Mouse (Mus musculus) heart, embryonic 13.5 days (tissue): ENCODE results near the gene Cyp4f18. TPM values are rescaled to one million over a fixed set of nuclear protein-coding genes. Genes with fewer than 3 reads are reported as not detected.
"Not testable (repeated sequence)": the region's sequence is repeated elsewhere in the genome, so short reads cannot be mapped to it uniquely, and the experiment has no call there.

Experiments
- ATAC-seq: fragments of 200-750 bp; cut with Nextera tagmentation; 2 replicates; pipeline ENCODE4 v1.8.0; 2017; ENCODE audit warnings: moderate TSS enrichment; ENCODE audit not compliant: insufficient number of reproducible peaks, low FRiP score, low TSS enrichment; ENCODE audit errors: extremely low read depth
- H3K27ac ChIP-seq: fragments of 300-500 bp; sonication (generic); replicated peaks from 2 replicates; pipeline ENCODE4 v1.5.1; 2015; ENCODE audit warnings: moderate library complexity, mild to moderate bottlenecking, inconsistent platforms
- H3K27me3 ChIP-seq: fragments of 300-500 bp; sonication (generic); replicated peaks from 2 replicates; pipeline ENCODE4 v1.6.1; 2015; ENCODE audit warnings: mild to moderate bottlenecking, inconsistent platforms
- H3K36me3 ChIP-seq: fragments of 300-500 bp; sonication (generic); 2 replicates; pipeline ENCODE4 v1.6.1; 2015; ENCODE audit warnings: mild to moderate bottlenecking, inconsistent platforms
- H3K4me1 ChIP-seq: fragments of 300-500 bp; sonication (generic); 2 replicates; pipeline ENCODE4 v1.6.1; 2015; ENCODE audit warnings: inconsistent platforms
- H3K4me2 ChIP-seq: fragments of 300-500 bp; sonication (generic); 2 replicates; pipeline ENCODE4 v1.6.1; 2015; ENCODE audit warnings: inconsistent platforms, mild to moderate bottlenecking, moderate library complexity
- H3K4me3 ChIP-seq: fragments of 300-500 bp; sonication (generic); 2 replicates; pipeline ENCODE4 v1.5.1; 2015; ENCODE audit warnings: moderate library complexity, mild to moderate bottlenecking, inconsistent platforms
- H3K9ac ChIP-seq: fragments of 300-500 bp; sonication (generic); 2 replicates; pipeline ENCODE4 v1.6.1; 2015; ENCODE audit warnings: inconsistent platforms, mild to moderate bottlenecking, moderate library complexity
- H3K9me3 ChIP-seq: fragments of 300-500 bp; sonication (generic); 2 replicates; pipeline ENCODE4 v1.6.1; 2016; ENCODE audit warnings: inconsistent platforms
- WGBS: fragments of 180-500 bp; shearing (Covaris S2); methylation state at CpG from one replicate; pipeline ENCODE4 v1.1.7; 2015; ENCODE audit warnings: mixed read lengths; 5-methylcytosine and 5-hydroxymethylcytosine counted together
- polyA plus RNA-seq: library from polyadenylated mRNA; unstranded; fragments of >200 nt; fragmentation: Nextera tagmentation; extraction: Ambion mirVana; gene quantifications from 2 replicates; pipeline ENCODE4 v1.2.1, GENCODE M21; 2015

The Cyp4f18 gene
- polyA plus RNA-seq, result 0.60 TPM in 2 replicates

DNA sequence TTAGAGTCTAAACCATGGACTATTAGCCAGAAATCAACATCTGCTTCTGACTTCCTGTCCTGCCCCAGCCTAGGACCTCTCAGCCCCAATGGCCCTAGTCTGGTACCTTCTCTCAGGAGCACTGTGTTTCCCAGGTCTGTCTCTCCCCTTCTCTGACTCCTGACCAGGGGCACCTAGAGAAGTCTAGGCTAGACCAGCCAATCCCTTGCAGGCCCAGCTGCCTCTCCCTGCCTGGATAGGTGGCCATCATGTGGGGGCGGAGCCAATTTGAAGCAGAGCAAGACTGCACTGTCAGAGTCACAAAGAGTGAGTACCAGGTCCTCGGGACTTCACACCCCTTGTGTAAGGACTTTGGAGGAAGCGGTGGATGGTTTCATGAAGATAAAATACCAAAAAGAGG lies at the start of gene Cyp4f18:
TSS of gene Cyp4f18 (minus strand) at position 154 of the 400 bp plus-strand sequence.
- Histone ChIP-seq H3K4me3 (no peak within 1 kb of the TSS), H3K27me3 (no peaks in the 10 kb centered on the region), H3K9ac (no peak within 1 kb of the TSS), H3K4me1 (no peaks in the 10 kb centered on the region), H3K36me3 (no peaks in the 10 kb centered on the region), H3K4me2 (no peak within 1 kb of the TSS), H3K9me3 (no peaks in the 10 kb centered on the region), H3K27ac (no peak within 1 kb of the TSS)
- ATAC-seq, result no peak
- 48% methylated on average over 3 of the region's 3 CpGs for WGBS

DNA sequence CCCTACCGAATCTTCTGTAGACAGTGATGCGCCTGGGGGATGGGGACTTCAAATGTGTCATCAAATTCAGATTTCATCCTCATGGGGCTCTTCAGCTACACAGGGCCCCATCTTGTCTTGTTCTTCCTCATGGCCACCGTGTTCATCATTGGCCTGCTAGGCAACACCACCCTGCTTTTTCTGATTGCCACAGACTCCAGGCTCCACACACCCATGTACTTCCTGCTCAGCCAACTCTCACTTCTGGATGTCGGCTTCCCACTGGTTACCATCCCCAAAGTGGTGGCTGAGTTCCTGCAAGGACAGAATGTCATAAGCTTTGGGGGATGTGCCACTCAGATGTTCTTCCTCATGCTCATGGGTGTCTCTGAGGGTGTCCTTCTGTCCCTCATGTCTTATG lies 48.2 kb upstream of the Cyp4f18 start:
- not testable (repeated sequence) for H3K4me3 ChIP-seq, ATAC-seq, H3K36me3 ChIP-seq, H3K4me2 ChIP-seq, H3K27ac ChIP-seq, H3K9ac ChIP-seq, H3K4me1 ChIP-seq, H3K27me3 ChIP-seq, H3K9me3 ChIP-seq
- WGBS, result 76% methylated on average over 3 of the region's 4 CpGs

DNA sequence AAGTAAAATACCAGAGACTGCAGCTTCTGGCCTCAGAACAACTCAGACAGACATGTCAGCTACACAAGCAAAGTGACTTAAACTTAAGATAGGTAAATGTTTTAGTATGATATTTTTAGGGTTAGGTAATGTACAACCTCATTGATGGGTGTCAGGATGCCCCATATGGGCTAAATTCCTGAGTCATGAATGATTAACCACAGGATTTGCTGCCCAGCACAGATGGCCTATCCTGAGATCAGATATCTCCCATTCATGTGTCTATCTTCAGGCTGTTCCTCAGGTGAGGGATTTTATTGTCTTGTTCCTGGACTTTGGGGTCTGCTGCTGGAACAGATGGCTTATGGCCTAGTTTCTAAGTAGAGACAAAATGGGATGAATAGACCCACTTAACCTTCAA lies 45.2 kb upstream of the Cyp4f18 start:
- not testable (repeated sequence) for ATAC-seq, H3K4me2 ChIP-seq

DNA sequence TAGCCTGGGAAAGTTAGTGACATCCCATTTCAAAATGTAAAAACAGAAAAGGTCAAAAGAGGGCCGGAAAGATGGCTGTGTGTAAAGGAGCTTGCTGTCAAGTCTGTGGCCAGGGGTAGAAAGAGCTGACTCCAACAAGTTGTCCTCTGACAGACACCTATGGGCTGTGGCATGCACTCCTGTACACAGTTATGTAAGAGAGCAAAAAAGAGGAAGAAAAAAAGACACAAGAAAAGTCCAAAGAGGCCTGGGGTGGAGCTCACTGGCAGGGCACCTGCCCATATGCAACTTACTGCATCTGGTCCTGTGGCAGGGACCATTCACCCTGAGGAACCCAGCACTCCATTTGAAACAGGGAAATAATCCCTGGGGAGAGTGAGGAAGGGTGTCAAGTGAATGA lies 33.1 kb upstream of the Cyp4f18 start:
- 79% methylated on average over 1 of the region's 1 CpGs for WGBS
- Histone ChIP-seq H3K4me3 (no peak overlapping the region), H3K27ac (no peak overlapping the region), H3K4me1 (no peaks in the 10 kb centered on the region), H3K4me2 (no peak overlapping the region), H3K27me3 (no peaks in the 10 kb centered on the region), H3K9ac (no peak overlapping the region), H3K9me3 (no peaks in the 10 kb centered on the region), H3K36me3 (no peaks in the 10 kb centered on the region)
- ATAC-seq, result no peak

More for the DNA sequence above, 45.2 kb upstream of the Cyp4f18 start:
- not testable (repeated sequence) for H3K36me3 ChIP-seq, H3K27me3 ChIP-seq, H3K9ac ChIP-seq, H3K4me3 ChIP-seq, H3K27ac ChIP-seq, H3K4me1 ChIP-seq, H3K9me3 ChIP-seq

DNA sequence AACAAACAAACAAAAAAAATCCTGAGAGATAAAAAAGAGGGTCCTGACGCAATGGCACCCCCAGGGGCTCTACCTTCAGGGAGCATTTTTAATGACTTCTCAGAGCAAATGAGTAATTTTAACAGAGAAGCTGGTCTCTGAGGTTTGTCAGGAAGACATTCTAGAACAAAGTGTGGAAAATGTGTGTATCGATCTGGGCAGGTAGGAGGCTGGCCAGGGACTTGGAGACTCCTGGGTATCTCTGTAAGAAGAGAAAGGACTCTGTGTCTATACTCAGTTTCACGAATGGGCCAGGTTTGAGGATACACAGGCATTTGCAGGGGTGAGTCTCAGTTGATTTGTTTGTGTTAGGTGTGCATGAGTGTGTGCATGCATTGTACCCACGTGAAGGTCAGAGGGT lies 31.5 kb upstream of the Cyp4f18 start, which contains the start of gene Olfr372:
TSS of gene Olfr372 (plus strand) at position 301 of the 400 bp plus-strand sequence.
- H3K36me3 ChIP-seq, H3K9ac ChIP-seq, H3K9me3 ChIP-seq, H3K4me2 ChIP-seq, H3K4me3 ChIP-seq, H3K27me3 ChIP-seq, H3K4me1 ChIP-seq, H3K27ac ChIP-seq, ATAC-seq: not testable (repeated sequence)
- 63% methylated on average over 4 of the region's 4 CpGs for WGBS

DNA sequence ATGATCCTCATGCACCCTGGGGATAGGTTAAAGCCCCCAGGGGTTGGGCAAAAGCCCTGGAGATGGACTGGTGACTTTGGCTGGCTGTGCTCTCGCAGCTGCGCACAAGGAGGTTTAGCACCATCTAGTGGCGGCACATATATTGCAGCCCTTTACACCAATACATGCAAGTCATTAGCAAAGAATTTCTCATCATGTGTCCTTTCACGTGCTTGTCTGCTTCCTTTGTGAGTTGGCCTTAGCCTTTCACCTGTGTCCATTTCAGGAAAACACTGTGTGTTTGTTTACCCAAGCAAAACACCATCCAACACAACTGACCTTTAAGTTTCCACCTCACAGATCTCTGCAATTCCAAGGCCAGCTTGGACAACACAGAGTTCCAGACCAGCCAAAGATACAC lies 23.5 kb upstream of the Cyp4f18 start:
- H3K27ac ChIP-seq, H3K9me3 ChIP-seq, H3K4me3 ChIP-seq, ATAC-seq, H3K36me3 ChIP-seq, H3K4me1 ChIP-seq, H3K27me3 ChIP-seq, H3K4me2 ChIP-seq, H3K9ac ChIP-seq: not testable (repeated sequence)
- WGBS, result 33% methylated on average over 4 of the region's 4 CpGs

DNA sequence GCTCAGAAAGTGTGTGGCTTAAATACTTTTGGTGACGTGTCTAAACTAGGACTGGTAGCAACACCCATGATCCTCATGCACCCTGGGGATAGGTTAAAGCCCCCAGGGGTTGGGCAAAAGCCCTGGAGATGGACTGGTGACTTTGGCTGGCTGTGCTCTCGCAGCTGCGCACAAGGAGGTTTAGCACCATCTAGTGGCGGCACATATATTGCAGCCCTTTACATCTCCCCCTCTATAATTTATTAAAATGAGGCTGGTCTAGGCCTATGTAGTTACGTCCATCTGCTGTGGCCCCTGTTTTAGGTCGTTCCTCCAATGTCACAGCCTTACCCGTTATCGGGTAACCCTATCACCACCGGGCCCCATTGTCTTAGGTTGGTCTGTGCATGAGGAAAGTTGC lies 15.5 kb upstream of the Cyp4f18 start:
- H3K4me1 ChIP-seq, H3K9ac ChIP-seq, H3K27me3 ChIP-seq, H3K4me2 ChIP-seq, H3K4me3 ChIP-seq, H3K36me3 ChIP-seq, H3K27ac ChIP-seq, ATAC-seq, H3K9me3 ChIP-seq: not testable (repeated sequence)
- WGBS, result 22% methylated on average over 4 of the region's 9 CpGs

DNA sequence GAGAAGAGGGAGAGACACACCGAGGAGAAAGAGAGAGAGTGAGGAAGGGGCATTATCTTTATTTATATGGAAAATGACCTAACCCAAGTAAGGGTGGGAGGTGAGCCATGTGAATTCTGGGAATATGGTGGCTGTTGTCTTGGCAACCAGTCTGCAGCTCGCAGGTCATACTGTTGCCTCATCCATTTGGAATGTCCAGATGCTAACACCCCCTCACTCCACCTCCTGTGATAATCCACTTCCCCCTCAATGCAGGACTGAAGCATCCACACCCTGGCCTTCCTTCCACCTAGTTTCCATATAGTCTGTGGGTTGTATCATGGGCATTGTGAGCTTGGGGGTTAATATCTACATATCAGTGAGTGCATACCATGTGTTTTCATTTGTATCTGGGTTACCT lies 10.4 kb upstream of the Cyp4f18 start:
- no peaks in the 10 kb centered on the region for H3K27me3 ChIP-seq
- ATAC-seq, result no peak
- no peaks in the 10 kb centered on the region for H3K9me3 ChIP-seq
- WGBS, result 51% methylated on average over 2 of the region's 2 CpGs
- no peak overlapping the region for H3K9ac ChIP-seq
- no peak overlapping the region for H3K4me2 ChIP-seq
- no peak overlapping the region for H3K27ac ChIP-seq
- H3K4me3 ChIP-seq, result no peak overlapping the region
- no peaks in the 10 kb centered on the region for H3K4me1 ChIP-seq
- H3K36me3 ChIP-seq, result no peaks in the 10 kb centered on the region

DNA sequence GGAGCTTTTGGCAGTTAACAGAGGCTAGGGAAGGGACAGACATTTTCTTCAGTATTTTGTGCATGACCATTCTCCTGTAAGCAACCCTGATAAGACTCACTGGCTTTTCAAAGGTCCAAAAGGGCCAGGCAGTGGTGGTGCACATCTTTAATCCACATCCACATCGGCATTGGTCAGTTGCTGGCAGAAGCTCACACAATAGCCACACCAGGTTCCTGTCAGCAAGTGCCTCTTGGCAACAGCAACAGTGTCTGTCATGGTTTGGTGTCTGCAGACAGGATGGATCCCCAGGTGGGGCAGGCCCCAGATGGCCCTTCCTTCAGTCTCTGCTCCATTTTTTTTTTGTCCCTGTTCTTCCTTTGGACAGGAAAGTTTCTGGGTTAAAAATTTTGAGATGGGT lies 9.6 kb upstream of the Cyp4f18 start:
- 59% methylated on average over 1 of the region's 1 CpGs for WGBS
- H3K27me3 ChIP-seq, H3K36me3 ChIP-seq: not testable (repeated sequence)

DNA sequence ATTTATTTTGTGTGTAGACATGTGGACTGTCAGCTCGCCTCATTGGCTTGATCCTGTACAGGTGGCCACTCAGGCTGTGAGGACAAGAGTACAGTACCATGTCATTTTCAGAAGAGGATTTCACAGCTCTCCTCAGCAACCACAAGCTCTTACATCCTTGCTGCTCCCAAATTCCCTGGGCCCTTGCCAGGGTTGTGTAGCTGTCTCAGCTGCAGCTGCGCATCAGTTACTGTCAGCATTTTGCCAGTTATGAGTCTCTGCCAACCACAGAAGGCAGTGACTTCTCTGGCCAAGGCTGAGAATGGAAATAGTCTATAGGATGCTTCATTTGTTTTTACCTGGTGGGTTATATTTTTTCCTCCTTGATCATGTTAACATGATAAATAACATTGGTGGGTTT lies 8.7 kb upstream of the Cyp4f18 start:
- 59% methylated on average over 2 of the region's 2 CpGs for WGBS
- Histone ChIP-seq H3K9ac (no peak overlapping the region), H3K9me3 (no peaks in the 10 kb centered on the region), H3K4me2 (no peak overlapping the region), H3K36me3 (no peaks in the 10 kb centered on the region), H3K27ac (no peak overlapping the region), H3K27me3 (no peaks in the 10 kb centered on the region), H3K4me1 (no peaks in the 10 kb centered on the region), H3K4me3 (no peak overlapping the region)
- no peak for ATAC-seq

More for the DNA sequence above, 9.6 kb upstream of the Cyp4f18 start:
- not testable (repeated sequence) for H3K4me2 ChIP-seq, H3K4me3 ChIP-seq, H3K9ac ChIP-seq, H3K27ac ChIP-seq, H3K4me1 ChIP-seq, ATAC-seq, H3K9me3 ChIP-seq

DNA sequence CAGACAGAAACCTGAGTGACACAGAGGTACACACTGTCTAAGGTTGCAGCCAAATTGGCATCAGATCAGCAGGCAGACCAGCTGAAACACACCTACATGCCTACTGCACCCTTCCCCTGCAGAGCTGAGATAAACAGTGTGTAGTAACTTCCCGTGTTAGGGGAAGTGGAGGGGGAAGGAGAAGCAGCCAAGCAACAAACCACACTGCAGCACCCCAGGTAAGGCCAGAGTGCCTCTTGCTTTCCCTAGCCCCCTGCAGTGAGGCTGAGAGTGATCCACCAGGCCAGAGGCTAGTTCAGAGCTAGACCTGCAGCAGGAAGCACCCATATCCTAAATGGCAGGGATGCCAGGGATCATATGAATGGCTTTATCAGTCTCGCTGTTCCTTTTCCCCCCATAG lies 7.9 kb upstream of the Cyp4f18 start:
- not testable (repeated sequence) for H3K9ac ChIP-seq, H3K27me3 ChIP-seq, H3K4me2 ChIP-seq, H3K4me3 ChIP-seq, H3K4me1 ChIP-seq, H3K27ac ChIP-seq, H3K36me3 ChIP-seq, ATAC-seq, H3K9me3 ChIP-seq
- 41% methylated on average over 2 of the region's 2 CpGs for WGBS

DNA sequence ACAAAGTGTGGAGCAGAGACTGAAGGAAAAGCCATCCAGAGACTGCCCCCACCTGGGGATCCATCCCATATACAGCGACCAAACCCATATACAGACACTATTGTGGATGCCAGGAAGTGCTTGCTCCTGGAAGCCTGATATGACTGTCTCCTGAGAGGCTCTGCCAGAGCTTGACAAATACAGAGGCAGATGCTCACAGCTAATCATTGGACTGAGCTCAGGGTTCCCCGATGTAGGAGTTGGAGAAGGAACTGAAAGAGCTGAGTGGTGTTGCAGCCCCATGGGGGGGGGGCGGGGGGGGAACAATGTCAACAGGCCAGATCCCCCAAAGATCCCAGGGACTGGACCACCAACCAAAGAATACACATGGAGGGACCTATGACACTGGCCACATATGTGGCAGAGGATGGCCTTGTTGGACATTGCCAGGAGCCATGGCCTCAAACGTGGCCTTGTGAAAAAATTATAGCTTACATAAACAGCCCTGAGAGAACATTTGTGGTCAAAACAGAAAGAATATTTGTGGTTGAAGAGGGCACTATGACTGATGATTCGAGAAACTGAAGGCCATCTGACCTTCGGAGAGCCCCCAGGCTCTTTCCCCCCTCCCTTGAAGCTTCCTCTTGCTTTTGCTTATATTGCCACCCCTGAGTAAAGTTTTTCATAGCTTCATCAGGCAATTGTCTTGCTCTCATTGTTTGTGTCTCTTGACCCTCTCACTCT lies 4.2 kb upstream of the Cyp4f18 start:
- H3K4me2 ChIP-seq, H3K9me3 ChIP-seq, H3K4me1 ChIP-seq, H3K27me3 ChIP-seq, H3K36me3 ChIP-seq, H3K4me3 ChIP-seq, H3K27ac ChIP-seq, H3K9ac ChIP-seq, ATAC-seq: not testable (repeated sequence)
- 52% methylated on average over 6 of the region's 6 CpGs for WGBS
